Mouse (Mus musculus): ENCODE data around the gene Gemin2. TPM values are rescaled to one million over a fixed set of nuclear protein-coding genes. Genes with fewer than 3 reads are reported as not detected.
A peak's percentile ranks its signal among the peaks of the same experiment; 100 is the strongest.

Gene Gemin2
- 12.2 and 14.4 TPM in 2 replicates for total RNA-seq (2015; ENCODE audit: low replicate concordance)
- total RNA-seq (2017; ENCODE audit: low replicate concordance): 9.2 and 17.7 TPM in 2 replicates

DNA sequence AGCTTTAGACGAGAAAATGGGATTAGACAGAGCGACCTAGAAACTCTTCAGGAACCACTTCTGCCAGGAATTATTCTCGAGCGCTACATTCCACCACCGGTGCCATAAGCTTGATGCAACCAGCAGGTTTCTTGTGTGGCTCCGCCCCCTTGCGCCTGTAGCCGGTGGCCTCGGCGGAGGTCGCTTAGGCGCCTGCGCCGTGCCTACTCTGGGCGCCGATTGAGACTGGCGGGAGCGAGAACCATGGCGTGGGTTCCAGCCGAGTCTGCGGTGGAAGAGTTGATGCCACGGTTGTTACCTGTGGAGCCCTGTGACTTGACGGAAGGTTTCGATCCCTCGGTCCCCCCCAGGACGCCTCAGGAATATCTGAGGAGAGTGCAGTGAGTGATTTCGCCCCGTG lies at the start of gene Gemin2:
Gene Gemin2 (plus strand): TSS at position 160 of the 400 bp plus-strand sequence.
- peak; percentile 84 for ATAC-seq (replicated peaks; ENCODE audit: low FRiP score, poor library complexity, severe bottlenecking)

DNA sequence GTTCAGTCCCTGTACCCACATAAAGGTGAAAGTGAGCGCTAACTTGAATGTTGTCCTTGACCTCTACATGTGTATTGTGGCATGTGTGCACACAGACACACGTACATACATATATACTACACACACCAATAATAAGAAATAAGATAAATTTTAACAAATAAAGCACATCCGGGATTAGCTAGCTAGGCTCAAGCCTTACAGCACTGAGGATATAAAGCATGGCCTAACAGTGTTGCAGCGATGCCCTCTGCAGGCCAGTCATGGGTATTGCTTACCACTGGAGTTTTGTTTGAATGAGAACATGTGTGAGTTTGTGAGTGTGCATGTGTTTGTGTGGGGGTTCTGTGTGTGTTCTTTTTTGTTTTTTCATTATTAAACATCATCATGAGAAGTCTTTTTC lies 48.6 kb upstream of the Gemin2 start:
- peak; percentile 70 for ATAC-seq (replicated peaks; ENCODE audit: low FRiP score, poor library complexity, severe bottlenecking)

DNA sequence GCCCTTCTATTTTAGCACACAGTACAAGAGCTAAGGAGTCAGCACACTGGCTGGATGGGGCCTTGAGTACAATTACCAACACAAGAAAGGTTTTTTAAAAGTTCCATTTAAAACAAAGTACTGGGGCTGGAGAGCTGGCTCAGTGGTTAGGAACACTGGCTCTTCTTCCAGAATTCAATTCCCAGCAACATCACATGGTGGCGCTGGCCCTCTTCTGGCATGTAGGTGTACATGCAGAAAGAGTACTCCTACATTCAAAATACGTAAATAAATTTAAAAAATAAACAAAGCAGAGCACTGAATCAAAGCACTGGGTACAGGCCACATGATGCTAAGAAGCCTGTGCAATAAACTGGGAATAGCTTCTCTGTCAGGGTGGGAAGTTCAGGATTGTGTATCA lies 36.2 kb upstream of the Gemin2 start:
- ATAC-seq (replicated peaks; ENCODE audit: low FRiP score, poor library complexity, severe bottlenecking): no peak

DNA sequence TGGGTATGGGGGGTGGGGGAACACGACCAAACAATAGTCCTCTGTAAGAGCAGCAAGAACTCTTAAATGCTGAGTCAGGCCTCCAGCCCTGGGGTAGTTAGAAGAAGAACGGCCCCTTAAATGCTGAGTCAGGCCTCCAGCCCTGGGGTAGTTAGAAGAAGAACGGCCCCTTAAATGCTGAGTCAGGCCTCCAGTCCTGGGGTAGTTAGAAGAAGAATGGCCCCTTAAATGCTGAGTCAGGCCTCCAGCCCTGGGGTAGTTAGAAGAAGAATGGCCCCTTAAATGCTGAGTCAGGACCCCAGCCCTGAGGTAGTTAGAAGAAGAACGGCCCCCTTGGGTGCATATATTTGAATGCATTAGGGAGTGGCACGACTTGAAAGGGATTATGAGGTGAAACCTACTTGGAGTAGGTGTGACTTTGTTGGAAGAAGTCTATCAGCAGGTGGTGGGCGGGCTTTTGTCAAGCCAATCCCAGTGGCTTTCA lies 32.0 kb upstream of the Gemin2 start:
- peak; percentile 83 for ATAC-seq (replicated peaks; ENCODE audit: low FRiP score, poor library complexity, severe bottlenecking)

DNA sequence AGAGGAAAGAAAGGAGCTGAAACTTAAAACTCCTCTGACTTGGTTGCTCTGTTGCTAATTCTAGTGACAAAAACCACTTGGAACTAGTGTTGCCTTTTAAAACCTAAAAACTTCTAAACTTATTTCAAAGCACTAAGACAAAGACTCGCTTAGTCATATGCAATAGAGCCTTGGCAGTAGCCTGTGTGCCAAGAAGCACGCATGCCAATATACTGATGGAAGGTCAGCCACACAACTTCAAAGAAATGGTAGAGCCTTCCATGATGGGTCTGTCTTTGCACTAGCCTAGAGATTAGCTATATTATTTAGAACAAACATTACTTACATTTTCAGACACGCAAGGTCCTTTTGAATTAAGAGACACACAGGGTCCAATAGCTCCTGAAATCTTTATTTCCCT lies 27.4 kb upstream of the Gemin2 start:
- no peak for ATAC-seq (replicated peaks; ENCODE audit: low FRiP score, poor library complexity, severe bottlenecking)

DNA sequence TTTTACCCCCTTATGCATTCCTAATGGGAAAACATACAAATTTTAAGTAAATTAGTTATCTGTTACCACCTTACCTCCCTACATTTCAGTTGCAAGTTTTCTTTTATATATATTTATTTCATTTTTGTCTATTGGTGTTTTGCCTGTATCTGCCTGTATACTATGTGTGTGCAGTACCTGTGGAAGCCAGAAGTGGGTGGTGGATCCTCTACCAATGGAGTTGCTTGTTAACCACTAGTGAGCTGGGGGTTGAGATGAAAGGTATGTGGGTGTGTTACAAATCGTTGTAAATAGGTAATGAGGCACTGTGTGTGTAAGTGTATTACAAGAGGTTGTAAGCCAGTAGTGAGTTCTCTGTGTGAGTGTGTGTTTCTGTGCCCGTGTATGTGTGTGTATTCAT lies 2.7 kb upstream of the Gemin2 start:
- ATAC-seq (replicated peaks; ENCODE audit: low FRiP score, poor library complexity, severe bottlenecking): no peak

DNA sequence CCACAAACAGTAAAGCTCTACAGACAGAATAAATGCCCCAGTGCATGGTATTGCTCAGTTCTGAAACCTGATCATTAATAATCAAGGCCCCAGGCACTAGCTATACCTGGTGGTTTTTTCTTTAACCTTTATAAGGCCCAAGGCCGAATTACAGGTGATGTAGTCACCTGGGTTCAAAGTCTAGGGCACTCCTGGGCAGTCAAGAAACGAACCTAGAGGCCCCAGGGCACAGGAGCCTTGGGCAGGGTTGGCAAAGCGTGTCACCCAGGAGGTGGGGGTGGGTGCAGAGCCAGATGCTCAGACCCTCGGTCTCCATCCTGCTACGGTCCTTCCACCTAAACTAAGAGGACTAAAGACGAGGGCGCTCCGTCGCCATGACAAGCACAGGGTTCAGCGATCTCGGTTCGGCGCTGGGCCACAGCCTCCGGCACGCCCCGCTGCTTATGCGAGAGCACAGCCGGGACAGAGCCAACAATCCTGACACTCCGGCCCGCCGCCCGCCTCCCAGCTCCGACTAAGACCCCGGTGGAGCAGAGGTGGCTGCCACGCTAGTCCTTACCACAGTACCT lies 1.8 kb upstream of the Gemin2 start:
- peak; percentile 60 for ATAC-seq (replicated peaks; ENCODE audit: low FRiP score, poor library complexity, severe bottlenecking)

DNA sequence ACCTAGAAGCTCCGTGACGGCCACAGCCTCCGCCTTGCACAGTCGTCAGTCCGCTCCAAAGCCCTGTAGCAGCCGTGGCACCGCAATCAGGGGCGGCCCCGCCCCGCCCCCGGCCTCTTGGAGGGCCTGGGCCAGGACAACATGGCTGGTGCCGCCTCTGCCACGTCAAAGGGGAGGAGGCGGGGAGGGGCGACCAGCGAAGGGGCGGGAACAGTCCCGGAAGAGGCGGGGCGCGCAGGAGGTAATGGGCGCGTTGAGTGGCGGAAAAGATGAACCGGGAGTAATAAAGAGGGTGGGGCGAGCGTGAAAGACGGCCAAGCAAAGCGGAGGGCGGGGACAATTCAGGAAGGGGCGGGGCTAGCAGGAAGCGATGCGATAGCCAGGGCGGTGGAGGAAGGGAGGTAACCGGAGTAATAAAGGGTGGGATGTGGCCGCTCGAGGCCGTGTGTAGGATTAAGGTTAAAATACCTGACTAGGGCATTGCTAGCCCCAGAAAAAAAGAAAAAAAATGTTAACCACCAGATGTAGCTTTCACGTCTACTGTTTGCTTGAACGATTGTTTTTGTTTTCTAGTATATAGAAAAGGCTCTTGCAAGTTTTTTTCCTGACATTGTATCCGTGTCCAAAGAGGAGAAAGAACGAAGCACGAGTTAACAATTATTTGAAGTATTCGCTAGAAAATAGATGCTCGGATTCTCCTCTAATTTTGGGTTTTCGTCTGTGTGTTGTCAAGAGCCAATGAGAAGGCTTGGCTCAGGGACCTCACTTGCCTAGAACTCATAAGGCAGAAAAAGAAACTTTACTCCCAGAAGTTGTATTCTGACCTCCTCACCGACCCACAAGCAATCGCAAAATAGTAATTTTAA lies 1.1 kb upstream of the Gemin2 start, which contains the start of gene Sec23a:
Gene Sec23a (minus strand): TSS at position 174 of the 866 bp plus-strand sequence.
- peak; percentile 87 for ATAC-seq (replicated peaks; ENCODE audit: low FRiP score, poor library complexity, severe bottlenecking)

DNA sequence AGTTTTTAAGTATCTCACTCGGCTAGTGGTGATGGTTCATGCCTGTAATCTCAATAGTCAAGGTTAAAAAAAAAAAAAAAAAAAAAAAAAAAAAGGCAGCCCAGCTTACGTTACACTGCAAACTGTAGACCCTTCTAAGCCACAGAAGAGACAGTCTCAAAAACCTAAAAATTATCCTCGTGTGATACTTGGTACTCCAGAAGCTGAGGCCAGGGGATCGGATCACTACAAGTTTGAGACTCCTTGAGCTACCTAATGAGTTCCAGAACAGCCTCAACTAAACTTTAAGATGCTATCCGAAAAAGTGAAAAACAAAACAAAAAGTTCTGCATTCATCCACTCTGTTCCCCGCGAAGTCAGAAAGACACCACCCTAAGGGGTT lies 492 bp upstream of the Gemin2 start:
- ATAC-seq (replicated peaks; ENCODE audit: low FRiP score, poor library complexity, severe bottlenecking): no peak; the same call in 1 of the 2 replicates

DNA sequence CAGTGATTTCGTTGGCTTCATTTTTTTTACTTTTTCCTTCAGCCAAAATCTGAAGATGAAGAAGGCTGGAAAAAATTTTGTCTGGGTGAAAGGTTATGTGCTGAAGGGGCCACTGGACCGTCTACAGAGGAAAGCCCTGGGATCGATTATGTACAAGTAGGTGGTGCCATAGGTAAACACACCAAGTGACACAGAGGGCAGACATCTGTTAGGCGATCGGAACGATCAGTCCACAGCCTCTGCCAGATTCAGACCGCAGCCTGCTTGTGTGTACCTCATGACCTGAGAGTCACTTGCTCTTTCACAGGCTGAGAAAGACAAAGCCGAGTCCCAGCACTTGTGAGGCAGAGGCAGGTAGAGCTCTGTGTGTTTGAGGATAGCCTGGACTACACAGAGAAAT lies 4.8 kb downstream of the Gemin2 start:
- ATAC-seq (replicated peaks; ENCODE audit: low FRiP score, poor library complexity, severe bottlenecking): no peak

DNA sequence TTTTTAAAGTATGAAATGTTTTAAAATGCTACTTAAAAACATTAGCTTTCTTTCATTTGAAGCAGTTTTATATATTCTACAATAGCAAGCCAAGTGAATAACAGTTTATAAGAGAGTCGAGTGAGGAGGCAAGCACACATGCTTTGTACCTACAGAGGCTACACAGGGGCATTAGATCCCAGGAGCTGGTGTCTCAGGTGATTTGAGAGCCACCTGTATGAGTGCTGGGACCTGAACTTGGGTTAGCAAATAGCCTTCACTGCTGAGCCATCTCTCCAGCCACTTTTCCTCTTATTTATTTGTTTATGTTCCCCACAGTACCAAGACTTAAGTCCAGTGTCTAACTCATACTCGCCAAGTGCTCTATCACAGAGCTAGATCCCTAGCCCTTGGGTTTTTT lies 6.7 kb downstream of the Gemin2 start:
- ATAC-seq (replicated peaks; ENCODE audit: low FRiP score, poor library complexity, severe bottlenecking): no peak

DNA sequence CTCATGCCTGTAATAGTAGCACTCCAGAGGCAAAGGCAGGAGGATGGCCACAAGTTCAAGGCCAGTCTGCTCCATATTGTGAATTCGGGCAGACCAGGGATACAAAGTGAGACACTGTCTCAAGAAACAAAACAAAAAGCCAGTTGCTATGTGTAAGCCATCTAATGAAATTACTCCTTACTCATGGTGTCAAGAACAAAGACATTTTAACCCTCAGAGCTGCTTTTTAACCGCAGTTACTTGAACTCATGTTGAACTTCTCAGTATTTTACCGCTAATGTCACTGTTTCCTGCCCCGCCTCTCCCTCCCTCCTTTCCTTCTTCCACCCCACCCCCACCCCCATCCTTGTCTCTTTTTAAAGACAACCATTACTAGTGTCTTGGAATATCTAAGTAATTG lies 8.1 kb downstream of the Gemin2 start:
- ATAC-seq (replicated peaks; ENCODE audit: low FRiP score, poor library complexity, severe bottlenecking): no peak

DNA sequence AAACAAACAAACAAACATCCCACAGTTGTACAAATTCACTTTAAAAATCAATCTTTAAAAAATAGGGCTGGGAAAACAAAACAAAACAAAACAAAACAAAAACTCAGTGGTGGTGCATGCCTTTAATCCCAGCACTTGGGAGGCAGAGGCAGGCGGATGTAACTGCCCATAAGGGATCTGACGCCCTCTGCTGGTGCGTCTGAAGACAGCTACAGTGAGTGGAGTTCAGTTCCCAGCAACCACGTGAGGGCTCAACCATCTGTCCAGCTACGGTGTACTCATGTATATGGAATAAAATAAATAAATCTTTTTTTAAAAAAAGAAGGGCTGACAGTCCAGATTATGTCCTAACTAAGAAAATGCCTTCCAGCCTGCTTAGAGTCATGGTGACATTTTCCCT lies 18.9 kb downstream of the Gemin2 start:
- no peak for ATAC-seq (replicated peaks; ENCODE audit: low FRiP score, poor library complexity, severe bottlenecking)

DNA sequence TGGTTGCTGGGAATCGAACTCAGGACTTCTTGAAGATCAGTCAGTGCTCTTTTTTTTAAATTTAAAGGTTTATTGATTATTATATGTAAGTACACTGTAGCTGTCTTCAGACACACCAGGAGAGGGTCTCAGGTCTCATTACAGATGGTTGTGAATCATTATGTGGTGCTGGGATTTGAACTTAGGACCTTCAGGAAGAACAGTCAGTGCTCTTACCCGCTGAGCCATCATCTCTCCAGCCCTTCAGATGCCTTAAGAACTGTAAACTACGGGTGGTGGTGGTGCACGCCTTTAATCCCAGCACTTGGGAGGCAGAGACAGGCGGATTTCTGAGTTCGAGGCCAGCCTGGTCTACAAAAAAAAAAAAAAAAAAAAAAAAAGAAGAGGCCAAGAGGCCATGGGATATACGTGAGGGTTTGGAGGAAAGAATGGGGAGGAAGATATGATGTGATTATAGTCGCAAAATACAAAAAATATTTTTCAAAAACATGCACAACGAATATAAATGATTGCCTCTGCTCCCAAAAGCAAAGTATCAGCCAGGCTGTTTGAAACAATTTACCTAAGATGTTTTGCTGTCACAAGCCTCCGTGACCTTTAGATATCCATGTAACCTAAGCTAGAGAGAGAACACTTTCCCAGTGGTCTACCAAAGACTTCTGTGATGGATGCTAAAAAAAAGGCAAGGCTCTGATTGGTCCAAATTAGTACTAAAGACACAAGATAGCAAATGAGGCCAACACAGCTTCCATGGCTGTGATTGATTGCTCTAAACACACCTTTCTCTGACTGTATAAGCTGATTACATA lies 26.2 kb downstream of the Gemin2 start:
- no peak for ATAC-seq (replicated peaks; ENCODE audit: low FRiP score, poor library complexity, severe bottlenecking)

DNA sequence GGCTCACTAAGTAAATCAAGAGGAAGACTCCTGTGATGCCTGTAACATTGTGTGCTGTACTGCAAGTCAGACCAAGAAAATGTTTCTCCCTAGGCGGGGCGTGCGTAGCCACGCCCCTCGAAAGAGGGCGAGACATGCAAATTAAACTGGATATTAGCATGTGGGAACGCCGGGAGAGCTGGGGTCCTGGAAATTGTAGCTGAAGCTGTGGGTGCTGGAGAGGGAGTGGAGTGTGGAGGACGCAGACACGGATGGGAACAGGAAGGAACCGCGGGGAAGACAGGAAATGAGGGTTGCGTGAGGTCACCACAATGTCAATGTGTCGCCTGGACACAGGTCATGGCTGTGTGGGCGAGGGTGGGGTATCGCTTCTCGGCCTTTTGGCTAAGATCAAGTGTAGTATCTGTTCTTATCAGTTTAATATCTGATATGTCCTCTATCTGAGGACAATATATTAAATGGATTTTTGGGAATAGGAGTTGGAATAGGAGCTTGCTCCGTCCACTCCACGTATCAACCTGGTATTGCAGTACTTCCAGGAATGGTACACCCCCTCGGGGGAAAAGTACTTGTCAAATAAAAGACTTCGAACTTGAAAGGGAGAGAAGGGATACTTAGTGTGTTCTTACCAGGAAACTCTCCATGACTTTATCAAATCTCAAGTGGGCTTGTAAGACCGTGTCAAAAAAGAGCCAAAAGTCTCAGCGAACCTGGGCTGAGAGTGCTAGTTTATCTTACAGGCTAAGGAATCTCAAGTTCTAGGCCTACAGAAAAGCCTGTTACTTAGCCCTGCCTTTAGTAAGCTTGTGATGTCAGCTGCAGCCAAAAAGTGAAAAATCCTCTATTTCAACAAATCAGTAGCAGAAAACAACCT lies 27.0 kb downstream of the Gemin2 start:
- no peak; the same call in 1 of the 2 replicates for ATAC-seq (replicated peaks; ENCODE audit: low FRiP score, poor library complexity, severe bottlenecking)

DNA sequence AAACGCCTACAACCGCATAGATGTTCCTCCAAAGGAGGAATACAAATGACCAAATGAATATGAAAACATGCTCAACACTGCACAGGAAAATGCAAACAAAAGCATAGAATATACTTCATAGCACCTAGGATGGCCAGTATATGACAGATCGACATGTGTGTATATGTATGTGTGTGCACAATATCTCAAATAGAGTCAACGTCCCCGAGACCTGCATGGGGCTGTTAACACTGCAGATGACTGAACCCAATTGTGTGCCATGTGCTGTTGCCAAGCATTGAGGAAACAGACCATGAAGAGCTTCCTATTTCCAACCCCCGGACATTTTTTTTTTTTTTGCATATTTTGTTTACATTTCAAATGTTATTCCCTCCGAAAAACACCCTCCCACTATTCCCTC lies 27.7 kb downstream of the Gemin2 start:
- no peak for ATAC-seq (replicated peaks; ENCODE audit: low FRiP score, poor library complexity, severe bottlenecking)

DNA sequence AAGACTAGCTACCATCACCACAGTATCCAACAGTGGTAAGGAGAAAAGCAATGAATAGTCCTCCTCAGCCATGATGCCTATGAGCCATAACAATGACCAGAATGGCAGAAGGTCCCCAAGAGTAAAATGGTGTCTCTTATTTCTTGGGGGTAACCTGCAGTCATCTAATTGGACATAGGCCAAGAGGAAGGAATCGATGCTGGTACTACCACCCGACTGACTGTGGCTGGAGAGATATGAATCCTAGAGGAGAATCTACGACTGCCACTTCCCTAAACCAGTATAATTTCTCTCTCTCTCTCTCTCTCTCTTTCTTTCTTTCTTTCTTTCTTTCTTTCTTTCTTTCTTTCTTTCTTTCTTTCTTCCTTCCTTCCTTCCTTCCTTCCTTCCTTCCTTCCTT lies 39.3 kb downstream of the Gemin2 start:
- ATAC-seq (replicated peaks; ENCODE audit: low FRiP score, poor library complexity, severe bottlenecking): no peak

DNA sequence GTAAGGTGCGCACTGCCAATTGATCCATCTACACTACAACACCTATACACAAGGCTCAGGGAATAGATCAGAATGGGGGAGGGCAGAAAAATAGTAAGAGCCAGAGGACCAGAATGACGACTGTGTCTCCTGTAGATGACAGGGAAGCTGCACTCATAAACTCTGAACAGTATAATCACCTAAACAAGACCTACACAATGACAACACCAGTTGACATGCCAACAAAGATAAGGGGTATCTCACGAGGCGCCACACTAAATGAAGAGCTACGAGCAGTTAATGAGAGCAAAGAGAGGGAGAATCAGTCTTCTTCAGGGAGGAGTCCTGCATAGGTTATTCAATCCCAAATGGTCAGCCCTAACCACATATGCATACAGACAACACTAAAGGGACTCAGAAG lies 40.0 kb downstream of the Gemin2 start:
- ATAC-seq (replicated peaks; ENCODE audit: low FRiP score, poor library complexity, severe bottlenecking): peak; percentile 54; the same call in 1 of the 2 replicates

DNA sequence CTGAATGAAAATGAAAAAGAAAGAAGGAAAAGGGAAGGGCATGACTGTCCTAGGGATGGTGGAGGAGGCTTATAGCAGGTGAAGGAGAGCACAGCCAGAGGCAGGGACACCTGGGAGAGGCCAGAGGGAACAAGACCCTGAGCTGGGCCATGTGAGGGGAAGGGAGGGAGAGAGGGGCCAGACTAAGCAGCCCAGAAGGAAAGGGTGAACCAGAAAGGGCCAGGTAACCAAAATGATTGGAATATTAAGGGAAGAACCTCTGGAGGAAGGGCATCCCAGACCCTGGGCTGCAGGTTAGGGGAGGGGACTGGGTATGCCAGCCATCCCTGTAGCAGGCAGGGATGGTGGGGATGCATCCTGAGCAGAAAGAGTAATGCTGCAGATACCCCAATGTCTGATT lies 40.8 kb downstream of the Gemin2 start:
- ATAC-seq (replicated peaks; ENCODE audit: low FRiP score, poor library complexity, severe bottlenecking): no peak

Measured in erythroid progenitor cell, adult 5-6 weeks (primary cell).